16 mouse cellular contexts compared by ENCODE assay signal in the genomic region with DNA sequence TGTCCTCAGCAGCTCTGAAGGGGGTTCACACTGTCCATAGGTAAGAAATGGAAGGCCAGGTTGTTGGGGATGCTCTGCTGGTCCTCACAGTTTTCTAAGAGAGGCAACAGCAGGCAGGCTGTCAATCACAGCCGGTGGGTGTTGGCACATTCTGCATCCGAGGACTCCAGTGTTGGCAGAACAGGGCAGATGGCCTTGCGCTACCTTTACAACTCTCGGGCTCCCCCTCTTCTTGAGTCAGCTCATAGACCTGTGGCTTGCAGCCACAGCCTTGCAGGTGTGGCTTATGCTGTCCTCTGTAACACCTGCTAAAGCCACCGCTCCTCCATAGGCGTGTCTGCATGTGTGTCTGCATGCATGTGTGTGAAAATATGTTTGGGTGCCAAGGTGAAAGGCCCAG.
"Had no signal": no experiment of that assay in that cellular context is flagged by ENCODE, and none has a peak within 500 bp of the region (broad histone marks: within the 10 kb centered on the region; RNA-seq: fewer than 3 reads in every experiment).

No protein-coding gene starts in this region.

- ATAC-seq: lung, postnatal 0 days had no signal

- DNase-seq: kidney, adult 9 months; kidney, postnatal 36 days; layer of hippocampus, adult 9-11 months; layer of hippocampus, postnatal 36 days; left cerebral cortex, postnatal 4 days; lung, adult 2 months; right cerebral cortex, adult 18-20 months; right cerebral cortex, postnatal 25 days; thymus, postnatal 4 days had no signal

- H3K4me2 ChIP-seq: liver, embryonic 11.5 days; liver, embryonic 15.5 days; midbrain, embryonic 12.5 days had no signal

- H3K9me3 ChIP-seq: liver, embryonic 15.5 days; midbrain, embryonic 12.5 days had no signal

- H3K4me3 ChIP-seq: liver, embryonic 15.5 days; megakaryocyte, embryonic 14.5 days; midbrain, embryonic 12.5 days had no signal

- H3K36me3 ChIP-seq: liver, embryonic 15.5 days; midbrain, embryonic 12.5 days had no signal

- H3K9ac ChIP-seq: liver, embryonic 15.5 days; midbrain, embryonic 12.5 days had no signal

- H3K27me3 ChIP-seq: liver, embryonic 15.5 days had no signal

- H3K27ac ChIP-seq: kidney, postnatal 0 days; liver, embryonic 15.5 days; macrophage; midbrain, embryonic 12.5 days had no signal
